Mouse (Mus musculus) large intestine, adult 2 months (tissue): Measurements from ENCODE around the gene Vamp5. TPM values are rescaled to one million over a fixed set of nuclear protein-coding genes. Genes with fewer than 3 reads are reported as not detected.

Experiments
- DNase-seq: peaks from one replicate; pipeline ENCODE4 v3.0.0-alpha.2; 2012; ENCODE audit warnings: low read depth, low spot score
- WGBS: fragments of 180-500 bp; shearing (Covaris S2); methylation state at CpG from one replicate; pipeline ENCODE4 v1.1.7; 2018; 5-methylcytosine and 5-hydroxymethylcytosine counted together
- polyA plus RNA-seq: library from polyadenylated mRNA; depleted of rRNA; stranded (reverse); fragments of >200 nt; gene quantifications from 2 replicates; pipeline ENCODE4 v1.2.3, GENCODE M21; 2012

Vamp5 gene
- polyA plus RNA-seq, 1 experiment = 19.3 TPM

DNA sequence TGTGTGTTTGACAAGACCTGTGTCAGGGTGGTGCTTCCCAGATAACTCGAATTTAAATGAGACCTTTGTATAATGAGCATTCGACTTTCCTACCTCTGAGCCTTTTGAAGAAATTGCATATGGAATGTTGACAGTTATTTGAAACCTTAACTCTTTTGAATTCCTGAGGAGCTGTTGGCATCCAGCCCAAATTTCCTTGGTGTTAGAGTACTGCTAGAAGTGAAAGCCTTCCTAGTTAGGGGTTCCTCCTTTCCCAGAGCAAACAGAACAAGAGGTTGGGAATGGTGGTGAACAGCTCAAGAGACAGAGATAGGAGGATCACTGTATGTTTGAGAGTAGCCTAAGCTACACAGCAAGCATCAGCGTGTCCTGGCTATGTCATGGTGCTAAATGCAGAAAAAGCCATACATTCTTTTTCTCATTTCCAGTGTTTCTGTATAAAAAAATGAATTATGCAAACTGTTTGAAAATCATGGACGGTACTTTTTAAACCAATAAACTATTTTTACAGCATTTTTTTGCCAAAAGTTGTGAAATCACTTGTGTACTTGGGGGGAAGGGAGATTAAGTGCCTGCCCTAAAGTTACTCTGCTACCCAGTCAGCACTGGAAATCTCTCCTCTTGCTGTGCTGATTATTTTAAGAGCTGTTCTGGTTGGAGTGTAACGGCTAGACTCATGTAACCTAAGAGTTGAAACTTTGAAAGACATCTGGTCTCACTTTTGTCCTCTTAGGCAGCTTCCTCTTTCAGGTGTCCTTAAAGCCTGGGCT, 27.4 kb downstream of the Vamp5 start:
- WGBS = 43% methylated on average over 5 of the region's 5 CpGs
- no peak for DNase-seq

DNA sequence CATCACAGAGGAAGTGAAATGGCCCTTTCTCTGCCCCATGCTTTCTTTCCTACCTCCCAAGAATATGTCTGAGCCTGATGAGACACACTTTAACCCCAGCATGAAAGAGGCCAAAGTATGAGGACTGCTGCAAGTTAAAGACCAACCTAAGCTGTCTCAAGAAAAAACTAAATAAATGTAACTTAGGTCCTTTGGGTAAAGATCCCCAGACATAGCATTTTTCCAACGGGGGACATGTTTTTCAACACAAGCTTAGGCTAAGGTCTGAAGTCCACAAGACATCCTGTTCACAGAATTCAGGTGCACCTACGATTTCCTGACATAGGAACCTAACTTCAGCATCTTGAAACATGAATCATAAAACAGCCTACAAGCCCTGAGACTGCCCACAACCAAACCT, 30.1 kb downstream of the Vamp5 start:
- 70% methylated on average over 2 of the region's 2 CpGs for WGBS
- DNase-seq = no peak

DNA sequence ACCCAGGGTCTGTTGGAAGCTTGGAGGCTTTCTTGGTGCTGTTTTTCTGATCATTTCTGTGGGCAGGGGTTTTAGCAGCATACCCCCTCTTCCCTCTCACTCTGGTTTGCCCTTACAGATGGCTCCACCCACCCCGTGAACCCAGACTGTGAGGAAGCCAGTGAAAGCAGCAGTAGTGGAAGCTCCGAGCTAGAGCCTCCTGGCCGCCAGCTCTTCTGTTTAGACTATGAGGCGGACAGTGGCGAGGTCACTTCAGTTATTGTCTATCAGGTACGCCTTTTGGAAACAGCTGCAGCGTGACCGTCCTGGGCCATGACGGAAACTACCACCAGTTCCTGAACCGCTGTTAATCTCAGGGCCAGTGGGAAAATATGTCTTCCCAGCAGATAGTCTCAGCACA, 31.9 kb downstream of the Vamp5 start:
- 73% methylated on average over 10 of the region's 10 CpGs for WGBS

DNA sequence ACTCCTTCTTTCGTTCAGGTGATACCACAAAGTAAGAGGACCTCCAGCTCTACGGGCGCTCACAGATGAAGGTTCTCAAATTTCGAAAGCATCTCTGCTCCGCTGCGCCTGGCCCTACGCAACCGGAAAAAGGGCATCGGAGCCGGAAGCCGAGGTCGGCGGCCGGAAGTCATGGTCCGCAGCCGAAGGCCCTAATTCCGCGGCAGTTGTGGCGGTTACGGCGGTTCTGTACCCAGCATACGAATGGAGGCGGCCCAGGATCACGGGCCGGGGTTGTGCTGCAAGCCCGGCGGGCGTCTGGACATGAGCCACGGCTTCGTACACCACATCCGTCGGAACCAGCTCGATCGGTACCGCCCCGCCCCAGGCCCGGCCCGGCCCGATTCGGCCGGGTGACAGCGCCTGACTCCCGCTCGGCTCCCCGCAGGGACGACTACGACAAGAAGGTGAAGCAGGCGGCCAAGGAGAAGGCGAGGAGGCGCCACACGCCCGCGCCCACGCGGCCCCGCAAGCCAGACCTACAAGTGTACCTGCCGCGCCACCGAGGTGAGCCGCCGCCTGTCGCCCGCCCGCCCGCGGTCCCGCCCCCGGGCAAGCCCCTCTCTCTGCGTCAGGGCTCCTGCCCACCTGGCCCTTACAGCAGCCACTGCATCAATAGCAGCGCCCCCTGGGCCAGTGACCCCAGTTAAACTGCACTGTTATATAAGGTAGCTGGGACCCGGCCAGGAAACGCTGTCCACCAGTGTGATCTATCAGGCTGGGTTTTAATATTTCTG, 32.9 kb downstream of the Vamp5 start, which contains the start of gene 0610030E20Rik:
TSS of gene 0610030E20Rik (plus strand) at position 152 of the 776 bp plus-strand sequence.
- no peak for DNase-seq
- WGBS = under 1% methylated on average over 72 of the region's 72 CpGs

More for the DNA sequence above, 31.9 kb downstream of the Vamp5 start:
- no peak for DNase-seq

DNA sequence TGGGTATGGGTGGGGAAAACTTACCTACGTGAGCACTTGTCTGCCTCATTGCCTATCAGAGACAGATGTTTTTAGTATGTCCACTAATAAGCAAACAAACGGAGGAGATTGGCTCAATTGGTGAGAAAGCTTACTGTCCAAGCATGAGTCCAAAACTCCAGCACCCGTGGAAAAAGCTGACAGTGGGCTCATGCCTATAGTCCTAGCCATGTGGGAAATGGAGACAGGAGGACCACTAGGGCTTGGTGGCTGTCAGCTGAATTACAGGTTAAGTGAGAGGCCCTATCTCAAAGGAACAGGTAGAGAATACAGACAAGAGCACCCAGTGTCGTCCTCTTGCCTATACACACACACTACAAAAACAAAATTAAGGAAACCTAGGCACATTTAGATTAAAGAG, 34.0 kb downstream of the Vamp5 start:
- WGBS = 86% methylated on average over 4 of the region's 4 CpGs
- no peak for DNase-seq

DNA sequence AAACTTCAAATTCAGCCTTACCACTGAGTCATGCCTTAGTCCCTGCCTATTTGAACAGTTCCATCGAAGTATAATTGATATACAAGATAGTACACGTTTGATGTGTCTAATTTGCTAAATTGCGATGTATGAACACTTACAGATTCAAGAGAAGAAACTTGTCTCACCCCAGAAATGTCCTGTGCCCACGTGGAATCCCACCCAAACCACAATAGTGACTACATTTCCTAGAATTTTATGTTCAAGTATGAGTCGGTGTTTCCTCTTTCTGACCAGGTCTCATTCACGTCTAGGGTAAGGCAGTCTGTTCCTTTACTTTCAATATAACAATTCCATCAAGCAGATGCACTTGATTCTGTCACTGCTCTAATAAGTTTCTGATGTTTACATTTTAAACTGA, 34.6 kb downstream of the Vamp5 start:
- 35% methylated on average over 6 of the region's 6 CpGs for WGBS
- no peak for DNase-seq

DNA sequence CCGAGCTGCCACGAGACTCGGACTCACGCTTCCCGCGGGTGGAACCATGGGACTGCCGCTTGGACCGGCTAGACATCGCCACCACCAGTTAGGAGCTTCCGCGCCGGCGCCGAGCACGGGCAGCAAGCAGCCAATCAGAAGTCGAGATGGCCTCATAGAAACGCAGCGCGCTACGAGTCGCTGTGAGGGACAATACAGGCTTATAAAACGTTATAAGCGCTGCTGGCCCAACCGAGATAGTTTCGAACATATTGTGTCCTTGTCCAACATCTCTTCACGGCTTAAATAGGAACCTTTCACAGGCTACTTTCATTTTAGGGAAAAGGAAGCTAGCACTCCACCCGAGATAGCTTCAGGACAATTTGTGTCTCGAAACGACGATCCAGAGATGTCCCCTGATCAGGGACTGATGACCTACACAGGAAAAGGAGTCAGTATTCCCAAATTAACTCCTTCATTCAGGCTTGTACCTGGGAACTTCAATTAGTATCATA, 35.1 kb downstream of the Vamp5 start, which contains the start of gene Usp39:
TSS of gene Usp39 (minus strand) at position 111 of the 494 bp plus-strand sequence.
- peak; percentile 87 for DNase-seq
- WGBS = under 1% methylated on average over 30 of the region's 30 CpGs

DNA sequence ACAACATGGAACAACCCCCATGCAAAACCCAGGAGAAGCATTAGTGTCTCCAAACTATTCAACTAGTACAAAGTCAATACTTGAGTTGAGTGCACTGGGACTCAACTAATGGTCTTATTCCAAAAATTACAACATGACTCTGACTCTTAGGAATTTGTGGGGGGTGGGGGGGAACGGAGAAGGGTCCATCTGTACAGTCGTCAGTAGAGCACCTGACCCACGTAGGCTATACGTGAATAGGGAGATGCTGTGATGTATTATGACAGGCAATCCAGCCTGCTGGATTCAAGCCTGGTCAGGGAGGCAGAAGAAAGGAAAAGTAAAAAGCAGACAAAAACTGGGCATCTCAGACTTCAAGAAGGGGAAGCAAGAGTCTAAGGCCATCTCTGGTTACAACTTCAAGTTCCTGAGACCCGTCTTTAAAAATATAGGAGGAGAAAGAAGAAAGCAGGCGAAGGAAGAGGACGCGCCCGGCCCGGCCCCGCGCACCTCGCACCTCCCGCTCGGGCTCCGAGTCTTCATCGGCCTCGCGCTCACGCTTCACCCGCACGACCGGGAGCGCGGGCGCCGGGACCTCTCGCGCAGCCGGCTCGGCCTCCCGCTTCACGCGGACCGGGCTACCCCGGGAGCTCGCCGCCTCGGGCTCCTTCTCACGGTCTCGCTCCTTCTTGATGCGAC, 35.7 kb downstream of the Vamp5 start:
- DNase-seq = no peak
- WGBS = under 1% methylated on average over 42 of the region's 42 CpGs

DNA sequence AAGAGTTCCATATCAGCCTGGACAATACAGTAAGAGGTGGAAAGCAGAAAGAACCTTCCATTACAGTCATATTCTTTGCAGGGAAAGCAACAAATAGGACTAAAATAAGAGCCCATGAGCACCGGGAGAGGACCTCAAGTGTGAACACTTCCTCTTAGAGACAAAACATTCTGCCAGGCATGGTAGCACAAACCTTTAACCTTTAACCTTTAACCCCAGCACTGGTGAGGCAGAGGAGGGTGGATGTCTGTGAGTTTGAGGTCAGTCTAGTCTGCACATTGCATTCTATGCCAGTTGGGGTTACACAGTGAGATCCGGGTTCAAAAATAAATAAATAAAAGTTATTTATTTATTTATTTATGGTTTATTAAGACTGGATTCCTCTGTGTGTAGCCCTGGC, 39.8 kb downstream of the Vamp5 start:
- DNase-seq = no peak
- WGBS = 48% methylated on average over 2 of the region's 2 CpGs

DNA sequence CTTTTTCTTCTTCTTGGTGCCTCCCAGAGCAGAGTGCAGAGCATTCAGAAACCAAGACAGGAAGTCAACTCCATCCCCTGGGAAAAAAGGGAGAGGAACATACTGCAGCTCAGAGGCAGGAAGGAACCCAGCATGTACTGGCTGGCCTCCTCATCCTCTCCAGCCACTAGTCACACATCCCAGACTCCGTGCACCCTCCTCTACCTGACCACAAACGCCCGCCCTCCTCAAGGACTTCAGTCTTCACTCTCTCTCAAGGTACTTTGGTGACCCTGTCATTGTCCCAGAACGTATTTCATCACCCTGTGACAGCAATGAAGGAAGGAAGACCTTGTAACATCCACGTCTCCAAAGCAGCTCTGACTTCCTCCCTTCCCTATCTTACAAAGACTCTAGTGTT, 47.2 kb downstream of the Vamp5 start:
- WGBS = 73% methylated on average over 5 of the region's 5 CpGs
- DNase-seq = no peak

DNA sequence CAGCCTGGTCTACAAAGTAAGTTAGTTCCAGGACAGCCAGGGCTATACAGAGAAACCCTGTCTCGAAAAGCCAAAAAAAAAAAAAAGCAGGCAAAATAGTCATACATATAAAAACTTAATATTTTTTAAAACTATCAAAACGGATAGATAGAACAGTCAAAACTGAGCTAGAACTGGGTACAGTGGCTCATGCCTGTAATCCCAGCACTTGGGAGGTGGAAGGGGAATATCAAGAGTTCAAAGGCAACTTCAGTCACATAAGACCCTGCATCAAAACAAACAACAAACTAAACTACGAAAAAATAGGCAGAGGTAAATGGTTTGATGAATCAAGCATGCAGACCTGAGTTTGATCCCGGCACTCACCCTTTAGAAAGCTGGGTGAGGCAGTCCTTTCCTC, 50.1 kb downstream of the Vamp5 start:
- no peak for DNase-seq
- WGBS = 91% methylated on average over 4 of the region's 4 CpGs

DNA sequence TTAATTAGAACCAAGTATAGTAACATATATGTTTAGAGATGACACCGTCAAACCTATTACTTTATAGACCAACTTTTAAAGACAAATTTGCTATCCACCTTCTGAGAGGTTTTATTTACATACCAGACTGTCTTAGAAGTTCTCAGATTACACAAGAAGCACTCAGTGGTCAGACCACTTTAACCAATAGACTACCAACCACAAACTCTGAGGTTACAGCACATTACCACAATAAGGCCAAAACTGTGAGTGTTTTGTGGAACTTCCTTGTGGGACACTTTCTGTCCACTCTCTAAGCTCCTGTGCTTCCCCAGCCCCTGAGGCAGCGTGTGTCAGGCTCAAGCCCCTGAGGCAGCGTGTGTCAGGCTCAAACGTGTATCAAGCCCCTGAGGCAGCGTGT, 51.2 kb downstream of the Vamp5 start:
- 84% methylated on average over 5 of the region's 5 CpGs for WGBS
- no peak for DNase-seq

DNA sequence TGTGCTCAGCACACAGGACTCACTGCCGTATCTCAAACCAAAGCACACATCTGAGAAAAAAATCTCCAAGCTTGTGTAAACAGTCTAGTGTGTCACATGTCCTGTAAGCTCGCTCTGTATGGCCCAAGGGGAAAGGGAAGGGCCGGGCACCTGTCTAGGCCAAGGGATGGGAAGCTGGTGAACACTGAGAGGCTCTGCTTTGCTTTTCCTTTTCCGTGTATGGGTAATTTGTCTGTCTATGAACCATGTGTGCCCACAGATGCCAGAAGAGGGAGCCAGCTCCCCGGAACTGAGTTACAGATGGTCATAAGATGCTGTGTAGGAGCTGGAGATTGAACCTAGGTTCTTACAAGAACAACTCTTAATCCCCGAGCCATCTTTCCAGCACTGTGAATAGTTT, 54.0 kb downstream of the Vamp5 start:
- 37% methylated on average over 6 of the region's 6 CpGs for WGBS
- no peak for DNase-seq

DNA sequence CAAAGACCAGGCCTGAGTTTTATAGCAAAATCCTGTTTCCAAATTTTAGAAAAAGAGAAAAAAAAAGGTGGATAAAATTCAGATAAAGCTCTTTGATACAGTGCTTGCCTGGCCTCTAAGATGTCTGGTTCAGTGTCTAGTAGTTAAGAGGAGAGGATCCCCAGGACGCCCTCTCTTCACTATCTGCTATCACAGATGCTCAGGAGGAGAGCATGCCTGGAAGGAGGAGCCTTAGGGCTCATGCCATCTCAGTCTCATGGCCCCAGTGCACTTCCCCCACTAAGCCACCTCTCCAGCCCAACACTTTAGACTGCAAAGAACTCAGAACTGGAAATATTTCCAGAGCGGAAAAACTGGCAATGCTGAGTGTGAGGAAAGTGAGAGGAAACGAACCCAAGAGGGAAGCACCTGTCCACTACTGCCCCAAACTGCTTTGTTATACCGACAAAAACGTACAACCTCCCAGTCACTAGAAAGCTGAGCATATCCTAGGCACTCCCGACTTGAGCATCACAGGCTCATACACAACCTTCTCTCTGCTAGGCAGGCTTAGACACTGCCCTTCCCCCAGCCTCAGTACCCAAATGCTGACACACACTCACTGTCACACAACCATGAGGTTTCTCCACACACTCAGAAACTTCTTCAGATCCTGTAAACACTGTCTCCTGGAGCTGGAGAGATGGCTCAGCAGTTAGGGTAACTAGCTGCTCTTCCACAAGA, 56.3 kb downstream of the Vamp5 start:
- 93% methylated on average over 6 of the region's 6 CpGs for WGBS
- no peak for DNase-seq

DNA sequence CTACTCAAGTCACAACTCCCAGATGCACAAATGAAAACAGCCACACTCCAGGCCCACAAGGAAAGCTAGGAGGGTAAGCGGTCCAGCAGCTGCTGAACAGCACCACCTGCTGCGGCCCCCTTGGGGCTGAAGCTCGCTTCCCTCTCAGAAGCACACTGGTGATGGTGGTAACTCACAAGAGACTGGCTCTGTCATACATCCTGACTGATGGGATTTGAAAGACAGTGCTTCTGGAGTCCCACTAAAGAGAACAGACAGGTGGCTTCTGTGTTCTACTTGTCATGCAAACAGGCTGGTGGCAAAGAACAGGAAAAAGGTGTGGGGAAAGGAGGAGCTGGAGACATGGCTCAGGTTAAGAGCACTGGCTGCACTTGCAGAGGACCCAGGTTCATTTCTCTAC, 57.3 kb downstream of the Vamp5 start:
- WGBS = over 99% methylated on average over 3 of the region's 3 CpGs
- no peak for DNase-seq

DNA sequence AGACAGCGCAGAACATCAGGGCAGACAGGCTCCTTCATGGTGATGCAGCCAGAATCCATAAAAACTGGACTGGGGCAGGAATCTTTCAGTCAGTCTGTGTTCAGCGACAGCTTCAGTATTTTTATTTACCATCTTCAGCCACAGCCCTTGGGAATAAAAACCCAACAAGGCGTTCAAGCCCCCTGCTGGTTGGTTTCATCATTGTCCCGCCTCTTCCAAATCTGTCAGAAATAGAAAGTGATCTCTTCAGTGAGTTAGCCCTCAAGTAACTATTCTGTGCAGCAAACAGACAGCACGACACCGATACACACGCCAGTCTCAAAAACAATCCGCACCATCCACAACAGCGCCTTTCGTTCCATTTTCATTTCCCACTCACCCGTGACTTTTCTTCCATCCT, 61.2 kb downstream of the Vamp5 start:
- 76% methylated on average over 11 of the region's 11 CpGs for WGBS
- no peak for DNase-seq
